Mouse (Mus musculus): ENCODE results near the gene Hnrnpul2.
A peak's percentile ranks its signal among the peaks of the same experiment; 100 is the strongest.

The Hnrnpul2 gene

GRCm38 (mm10) chr19:8819596-8820423, at the start of gene Hnrnpul2:
Hnrnpul2 (plus strand) TSS chr19:8820010.
- Histone ChIP-seq H3K27me3 (ENCODE audit: insufficient read depth, low read length) (no peaks in the 10 kb centered on the region), H3K4me3 (replicated peaks; ENCODE audit: low read length) (peak within 1 kb of the TSS; percentile 99), H3K36me3 (ENCODE audit: insufficient read depth, low read length) (peaks cover 76% of the 10 kb centered on the region), H3K9me3 (ENCODE audit: low read length) (no peaks in the 10 kb centered on the region), H3K4me1 (replicated peaks; ENCODE audit: low read depth, low read length) (peaks cover 65% of the 10 kb centered on the region)
- TF ChIP-seq CTCF (conservative IDR thresholded peaks at IDR 0.05; ENCODE audit: low read length) (no peak), POU5F1 (IDR thresholded peaks at IDR 0.05; ENCODE audit: borderline replicate concordance, low read length) (no peak), NANOG (IDR thresholded peaks at IDR 0.05; ENCODE audit: borderline replicate concordance, low read length) (no peak)

DNA sequence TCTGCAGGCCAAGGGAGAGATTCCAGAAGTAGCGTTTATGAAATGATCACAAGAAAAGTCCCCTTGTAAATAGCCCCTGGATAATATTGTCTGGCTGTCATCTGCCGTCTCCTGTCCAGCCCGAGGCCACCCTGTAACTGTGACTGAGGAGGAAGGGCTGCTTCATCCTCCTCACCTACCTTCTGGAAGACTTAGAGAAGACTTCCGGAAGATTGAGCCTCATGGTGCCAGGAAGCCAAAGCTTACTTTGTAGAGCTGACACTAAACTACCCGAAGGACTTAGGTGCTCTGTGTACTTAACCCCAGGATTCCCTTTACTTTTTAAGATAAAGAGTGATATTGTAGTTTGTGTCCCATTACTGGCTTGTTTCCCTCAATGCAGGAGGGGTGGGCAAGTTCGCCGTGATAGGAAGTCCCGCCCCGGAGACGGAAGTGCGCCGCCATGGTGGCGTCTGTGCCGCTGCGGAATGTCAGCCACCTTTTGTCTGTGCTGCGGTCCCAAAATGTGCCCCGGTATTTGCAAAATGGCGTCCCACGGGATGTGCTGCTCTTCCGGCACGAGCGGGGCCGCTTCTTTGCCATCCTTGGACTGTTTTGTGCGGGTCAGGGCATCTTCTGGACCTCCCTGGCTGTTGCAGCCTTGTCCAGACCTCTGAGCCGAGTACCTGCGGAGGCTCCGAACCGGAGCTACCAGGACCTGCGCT, 49.1 kb upstream of the Hnrnpul2 start, which contains the start of gene Tmem223:
Gene Tmem223 (plus strand): TSS at position 430 of the 704 bp plus-strand sequence.
- Histone ChIP-seq H3K4me3 (replicated peaks; ENCODE audit: low read length) (peak within 1 kb of the TSS; percentile 98), H3K27me3 (ENCODE audit: insufficient read depth, low read length) (no peaks in the 10 kb centered on the region), H3K9me3 (ENCODE audit: low read length) (peaks cover 1% of the 10 kb centered on the region; the same call in 1 of the 2 replicates), H3K4me1 (replicated peaks; ENCODE audit: low read depth, low read length) (peaks cover 44% of the 10 kb centered on the region), H3K36me3 (ENCODE audit: insufficient read depth, low read length) (peaks cover 71% of the 10 kb centered on the region)
- TF ChIP-seq CTCF (conservative IDR thresholded peaks at IDR 0.05; ENCODE audit: low read length): no peak
- no peak for TF ChIP-seq POU5F1 (IDR thresholded peaks at IDR 0.05; ENCODE audit: borderline replicate concordance, low read length)
- TF ChIP-seq NANOG (IDR thresholded peaks at IDR 0.05; ENCODE audit: borderline replicate concordance, low read length): no peak

DNA sequence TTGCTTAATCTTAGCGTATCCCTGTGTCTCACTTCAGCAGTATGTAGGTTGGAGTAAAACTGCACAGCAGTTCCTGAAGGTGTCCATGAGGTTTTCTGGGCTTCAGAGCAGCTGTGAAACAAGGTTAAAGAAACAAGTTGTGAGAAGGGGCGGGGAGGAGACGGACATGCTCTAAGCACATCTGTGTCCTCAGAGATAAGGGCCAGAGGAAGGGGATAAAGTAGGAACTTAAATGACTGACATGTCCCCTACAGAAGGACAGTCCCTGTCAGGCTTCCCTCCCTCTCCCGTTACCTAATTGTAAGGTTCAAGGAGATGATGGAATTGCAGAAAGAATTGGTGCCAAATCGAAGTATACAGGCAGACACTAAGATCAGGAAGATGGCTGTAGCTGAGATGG, 46.8 kb upstream of the Hnrnpul2 start:
- no peaks in the 10 kb centered on the region for H3K27me3 ChIP-seq (ENCODE audit: insufficient read depth, low read length)
- H3K36me3 ChIP-seq (ENCODE audit: insufficient read depth, low read length): peaks cover 61% of the 10 kb centered on the region
- H3K4me3 ChIP-seq (replicated peaks; ENCODE audit: low read length): peak overlapping the region; percentile 92
- TF ChIP-seq CTCF (conservative IDR thresholded peaks at IDR 0.05; ENCODE audit: low read length) (no peak), POU5F1 (IDR thresholded peaks at IDR 0.05; ENCODE audit: borderline replicate concordance, low read length) (no peak), NANOG (IDR thresholded peaks at IDR 0.05; ENCODE audit: borderline replicate concordance, low read length) (no peak)
- no peaks in the 10 kb centered on the region for H3K9me3 ChIP-seq (ENCODE audit: low read length)
- peaks cover 58% of the 10 kb centered on the region for H3K4me1 ChIP-seq (replicated peaks; ENCODE audit: low read depth, low read length)

GRCm38 (mm10) chr19:8773409-8773808, 46.4 kb upstream of the Hnrnpul2 start:
- H3K36me3 ChIP-seq (ENCODE audit: insufficient read depth, low read length): peaks cover 61% of the 10 kb centered on the region
- H3K27me3 ChIP-seq (ENCODE audit: insufficient read depth, low read length): no peaks in the 10 kb centered on the region
- H3K4me1 ChIP-seq (replicated peaks; ENCODE audit: low read depth, low read length): peaks cover 58% of the 10 kb centered on the region
- no peaks in the 10 kb centered on the region for H3K9me3 ChIP-seq (ENCODE audit: low read length)
- peak overlapping the region; percentile 92 for H3K4me3 ChIP-seq (replicated peaks; ENCODE audit: low read length)
- TF ChIP-seq NANOG (IDR thresholded peaks at IDR 0.05; ENCODE audit: borderline replicate concordance, low read length) (no peak), CTCF (conservative IDR thresholded peaks at IDR 0.05; ENCODE audit: low read length) (no peak), POU5F1 (IDR thresholded peaks at IDR 0.05; ENCODE audit: borderline replicate concordance, low read length) (no peak)

- Histone ChIP-seq H3K36me3 (ENCODE audit: insufficient read depth, low read length) (peaks cover 58% of the 10 kb centered on the region), H3K4me3 (replicated peaks; ENCODE audit: low read length) (peak within 1 kb of the TSS; percentile 92), H3K4me1 (replicated peaks; ENCODE audit: low read depth, low read length) (peaks cover 58% of the 10 kb centered on the region), H3K27me3 (ENCODE audit: insufficient read depth, low read length) (no peaks in the 10 kb centered on the region), H3K9me3 (ENCODE audit: low read length) (no peaks in the 10 kb centered on the region)
- TF ChIP-seq POU5F1 (IDR thresholded peaks at IDR 0.05; ENCODE audit: borderline replicate concordance, low read length) (no peak), NANOG (IDR thresholded peaks at IDR 0.05; ENCODE audit: borderline replicate concordance, low read length) (no peak), CTCF (conservative IDR thresholded peaks at IDR 0.05; ENCODE audit: low read length) (no peak)
Measured at GRCm38 (mm10) chr19:8774086-8774835, 45.5 kb upstream of the Hnrnpul2 start, which contains the start of gene Tmem179b. Tmem179b (minus strand) TSS chr19:8774467.

GRCm38 (mm10) chr19:8774951-8775421, 44.8 kb upstream of the Hnrnpul2 start:
- H3K27me3 ChIP-seq (ENCODE audit: insufficient read depth, low read length): no peaks in the 10 kb centered on the region
- no peaks in the 10 kb centered on the region for H3K9me3 ChIP-seq (ENCODE audit: low read length)
- peaks cover 56% of the 10 kb centered on the region for H3K36me3 ChIP-seq (ENCODE audit: insufficient read depth, low read length)
- H3K4me3 ChIP-seq (replicated peaks; ENCODE audit: low read length): peak overlapping the region; percentile 92
- peaks cover 54% of the 10 kb centered on the region for H3K4me1 ChIP-seq (replicated peaks; ENCODE audit: low read depth, low read length)
- TF ChIP-seq CTCF (conservative IDR thresholded peaks at IDR 0.05; ENCODE audit: low read length) (no peak), NANOG (IDR thresholded peaks at IDR 0.05; ENCODE audit: borderline replicate concordance, low read length) (no peak), POU5F1 (IDR thresholded peaks at IDR 0.05; ENCODE audit: borderline replicate concordance, low read length) (no peak)

GRCm38 (mm10) chr19:8786008-8786781, 33.6 kb upstream of the Hnrnpul2 start, which contains the start of gene Taf6l:
Taf6l (minus strand) TSS chr19:8786417.
- Histone ChIP-seq H3K4me1 (replicated peaks; ENCODE audit: low read depth, low read length) (peaks cover 52% of the 10 kb centered on the region), H3K27me3 (ENCODE audit: insufficient read depth, low read length) (no peaks in the 10 kb centered on the region), H3K9me3 (ENCODE audit: low read length) (no peaks in the 10 kb centered on the region), H3K36me3 (ENCODE audit: insufficient read depth, low read length) (peaks cover 47% of the 10 kb centered on the region), H3K4me3 (replicated peaks; ENCODE audit: low read length) (peak within 1 kb of the TSS; percentile 90)
- TF ChIP-seq POU5F1 (IDR thresholded peaks at IDR 0.05; ENCODE audit: borderline replicate concordance, low read length): no peak
- no peak for TF ChIP-seq NANOG (IDR thresholded peaks at IDR 0.05; ENCODE audit: borderline replicate concordance, low read length)
- TF ChIP-seq CTCF (conservative IDR thresholded peaks at IDR 0.05; ENCODE audit: low read length): no peak
